Mouse (Mus musculus) adrenal gland, postnatal 4 days (tissue): ENCODE measurements around the gene Mrpl41. TPM values are rescaled to one million over a fixed set of nuclear protein-coding genes. Genes with fewer than 3 reads are reported as not detected.
"Not testable (repeated sequence)": the region's sequence is repeated elsewhere in the genome, so short reads cannot be mapped to it uniquely, and the experiment has no call there.

Experiments used
- DNase-seq, 2 experiments: peaks; one replicate each; pipeline ENCODE4 v3.0.0; 2021 to 2022; ENCODE audit warnings: low spot score in 2 of 2, mixed read lengths in 2 of 2
- long read RNA-seq, 2 experiments: library from polyadenylated mRNA; stranded (forward); transcript quantifications; one replicate each; pipeline ENCODE4 v2.0.0; 2021
- total RNA-seq, 2 experiments: library from RNA; stranded (reverse); gene quantifications; 2 replicates each; pipeline ENCODE4 v1.2.3; 2021

Gene Mrpl41
- total RNA-seq = 10 to 100 TPM; 82.1 to 96.4 TPM
- long read RNA-seq, experiment 1, transcript Mrpl41-201 (2 exons, 776 nt) = major isoform, 109 of 120 reads
- long read RNA-seq, experiment 1, partial matches to known transcripts = 0 of 120 reads
- long read RNA-seq, experiment 1, other reads (novel, unspliced or antisense) = 11 of 120 reads
- long read RNA-seq, experiment 2, transcript Mrpl41-201 (2 exons, 776 nt) = major isoform, 73 of 81 reads
- long read RNA-seq, experiment 2, partial matches to known transcripts = 0 of 81 reads
- long read RNA-seq, experiment 2, other reads (novel, unspliced or antisense) = 8 of 81 reads

DNA sequence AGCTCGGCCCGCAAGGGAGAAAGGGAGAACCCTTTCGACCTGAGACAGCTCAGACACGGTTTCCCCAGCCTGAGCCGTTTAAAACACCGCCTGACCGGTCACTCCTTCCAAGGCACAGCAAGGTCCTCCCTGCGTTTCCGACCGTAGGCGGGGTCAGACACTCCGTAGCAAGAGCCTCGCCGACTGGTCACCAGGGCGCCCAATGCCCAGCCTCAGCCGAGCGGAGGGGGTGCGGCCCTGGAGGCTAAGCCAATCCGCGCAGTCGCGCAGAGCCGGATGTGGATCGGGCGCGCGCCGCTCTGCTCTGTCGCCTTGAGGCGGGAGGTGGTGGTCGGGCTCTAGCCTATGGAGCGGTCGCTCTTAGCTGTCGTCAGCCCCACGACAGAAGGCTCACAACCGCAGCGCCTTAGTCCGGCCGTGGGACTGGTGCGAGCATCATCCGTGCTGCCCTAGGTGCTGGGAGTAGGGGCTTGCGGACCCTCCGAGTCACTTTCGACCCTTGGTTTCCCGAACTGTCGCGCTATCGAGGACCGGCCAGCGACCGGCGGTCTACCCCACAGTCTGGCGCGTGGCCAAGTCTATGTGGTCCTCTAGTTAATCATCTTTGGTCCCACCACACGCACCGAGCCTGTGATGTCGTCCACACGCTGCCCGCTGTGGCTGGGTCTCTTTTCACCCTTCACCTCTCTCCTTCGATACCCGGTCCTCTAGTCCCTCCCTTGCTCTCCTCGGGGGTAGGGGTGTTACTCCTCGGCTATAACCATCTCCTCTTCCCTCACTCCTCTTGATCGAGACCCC lies at the start of gene Mrpl41:
Mrpl41 (minus strand) TSS at position 193 of the 798 bp plus-strand sequence.
- DNase-seq = peak; percentile 90 to 94

DNA sequence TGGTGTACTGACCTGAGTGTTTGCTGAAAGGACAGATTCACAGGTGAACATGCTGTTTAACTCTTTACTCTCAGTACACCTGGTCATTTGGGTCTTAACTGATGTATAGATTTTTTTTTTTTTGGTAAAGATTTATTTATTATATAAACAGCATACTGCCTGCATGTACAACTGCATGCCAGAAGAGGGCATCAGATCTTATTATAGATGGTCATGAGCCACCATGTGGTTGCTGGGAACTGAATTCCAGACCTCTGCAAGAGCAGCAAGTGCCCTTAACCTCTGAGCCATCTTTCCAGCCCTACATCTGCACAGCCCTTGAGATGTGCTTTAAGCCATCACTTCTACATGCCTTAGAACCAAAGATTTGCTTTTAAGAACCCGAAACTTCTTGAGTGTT lies 47.8 kb upstream of the Mrpl41 start:
- no peak for DNase-seq

DNA sequence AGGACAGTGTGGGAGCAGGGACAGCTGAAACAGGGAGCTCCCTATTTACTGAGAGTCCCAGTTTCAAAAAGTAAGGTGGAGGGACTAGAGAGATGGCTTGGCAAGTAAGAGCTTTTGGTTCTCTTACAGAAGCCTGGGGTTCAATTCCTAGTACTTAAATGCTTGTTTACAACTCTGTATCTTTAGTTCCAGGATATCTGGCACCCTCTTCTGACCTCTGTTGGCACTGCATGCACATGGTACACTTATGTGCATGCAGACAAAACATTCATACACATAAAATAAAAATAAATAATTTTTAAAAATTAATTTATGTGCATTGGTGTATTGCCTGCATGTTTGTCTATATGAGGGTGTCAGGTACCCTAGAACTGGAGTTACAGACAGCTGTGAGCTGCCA lies 33.4 kb upstream of the Mrpl41 start:
- no peak for DNase-seq

DNA sequence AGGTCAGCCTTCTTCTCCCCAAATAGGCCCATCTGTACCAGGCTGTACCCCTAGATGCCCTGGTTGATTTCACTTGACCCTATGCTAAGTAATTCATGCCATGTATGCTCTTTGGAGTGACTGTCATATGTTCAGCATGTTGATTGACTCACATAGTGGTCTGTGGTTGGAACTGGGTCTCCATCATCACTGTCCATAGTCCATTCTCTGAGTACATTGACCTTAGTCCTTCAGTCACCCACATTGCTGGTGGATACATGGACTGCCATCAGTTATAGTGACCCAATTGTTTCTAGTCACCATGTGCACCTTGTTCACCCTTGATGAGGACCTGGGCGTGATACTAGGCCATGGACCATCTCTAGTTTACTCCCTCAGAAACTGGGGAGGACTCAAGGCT lies 31.9 kb upstream of the Mrpl41 start:
- no peak for DNase-seq

DNA sequence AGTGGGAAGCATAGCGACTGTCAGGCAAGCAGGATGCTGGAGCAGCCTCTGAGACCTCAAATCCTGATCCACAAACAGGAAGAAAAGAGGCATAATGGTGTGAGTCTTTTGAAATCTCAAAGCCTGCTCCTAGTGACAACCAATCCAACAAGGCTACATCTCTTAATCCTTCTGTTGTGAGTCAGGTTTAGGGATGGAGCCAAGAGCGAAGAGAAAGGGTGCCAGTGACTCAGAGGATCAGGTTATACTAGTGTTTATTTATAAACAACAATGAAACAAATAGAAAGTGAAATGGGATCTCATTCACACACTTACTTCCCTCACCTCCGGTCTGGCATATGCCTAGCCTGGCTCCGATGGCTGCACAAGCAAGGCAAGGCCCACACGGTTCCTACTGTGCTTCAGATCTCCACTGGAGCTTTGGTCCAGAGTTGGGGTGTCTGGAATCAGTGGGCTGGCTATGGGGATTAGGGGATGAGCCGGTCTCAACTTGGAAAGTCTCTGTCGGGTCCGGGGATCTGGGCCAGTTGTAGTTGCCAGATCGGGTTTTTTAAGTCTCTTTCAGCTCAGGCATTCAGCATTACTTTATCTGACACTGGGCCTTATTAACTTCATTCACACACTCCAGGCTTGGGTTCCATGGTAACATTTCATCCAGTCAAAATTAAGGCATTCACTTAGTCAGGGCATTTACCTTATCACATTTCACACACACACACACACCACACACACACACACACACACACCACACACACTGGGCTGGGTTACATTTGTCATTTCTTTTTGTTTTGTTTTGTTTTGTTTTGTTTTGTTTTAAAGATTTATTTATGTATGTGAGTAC lies 29.3 kb upstream of the Mrpl41 start:
- no peak for DNase-seq

DNA sequence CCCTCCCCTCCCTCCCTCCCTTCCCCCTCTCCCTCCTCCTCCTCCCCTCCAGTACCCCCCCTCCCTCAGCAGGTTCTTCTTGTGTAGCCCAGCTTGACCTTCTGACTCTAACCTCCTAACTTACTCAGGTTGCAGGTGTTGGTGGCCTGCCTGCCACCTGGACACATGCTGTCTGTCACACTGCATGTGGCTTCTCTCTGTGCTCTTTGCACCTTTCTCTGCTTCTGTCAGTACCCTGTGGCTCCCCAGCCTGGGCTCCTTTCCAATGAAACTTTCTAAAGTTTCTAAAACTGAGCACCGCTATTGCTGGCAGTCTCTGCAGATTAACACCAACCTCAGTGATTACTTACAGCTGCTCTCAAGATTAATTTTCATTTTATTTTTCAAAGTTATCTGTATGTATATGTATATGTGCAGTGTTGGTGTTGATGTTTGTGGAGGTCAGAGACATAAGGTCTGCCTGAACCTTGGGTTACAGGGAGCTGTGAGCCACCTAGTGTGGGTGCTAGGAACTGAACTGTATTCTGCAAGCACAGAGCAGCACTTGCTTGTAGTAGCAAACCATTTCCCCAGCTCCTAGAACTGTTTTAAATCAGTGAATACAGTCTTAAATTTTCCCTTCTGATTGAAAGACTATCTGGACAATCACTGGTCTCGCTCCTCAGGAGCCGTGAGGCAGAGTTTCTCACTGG lies 25.8 kb upstream of the Mrpl41 start:
- no peak for DNase-seq

DNA sequence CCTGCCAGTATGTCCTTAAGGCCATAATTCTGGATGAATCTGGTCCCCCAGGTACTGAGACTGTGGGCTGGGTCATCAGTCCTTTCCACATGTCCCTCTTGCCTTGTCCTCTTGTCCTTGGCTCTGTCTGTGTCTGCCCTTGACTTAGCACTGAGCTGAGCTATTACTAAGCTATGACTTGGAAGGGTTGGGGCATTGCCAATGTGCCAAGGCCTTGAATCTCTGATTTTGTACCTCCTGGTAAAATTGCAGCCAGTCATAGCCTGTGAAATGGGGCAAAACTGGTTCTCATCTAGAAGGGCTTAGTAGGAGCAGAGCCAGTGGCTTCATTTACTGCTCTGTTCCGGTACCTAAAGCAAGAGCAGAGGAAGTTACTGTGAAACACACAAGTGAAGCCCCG lies 21.6 kb upstream of the Mrpl41 start:
- peak in 1 of 2 experiments; percentile 22 for DNase-seq

DNA sequence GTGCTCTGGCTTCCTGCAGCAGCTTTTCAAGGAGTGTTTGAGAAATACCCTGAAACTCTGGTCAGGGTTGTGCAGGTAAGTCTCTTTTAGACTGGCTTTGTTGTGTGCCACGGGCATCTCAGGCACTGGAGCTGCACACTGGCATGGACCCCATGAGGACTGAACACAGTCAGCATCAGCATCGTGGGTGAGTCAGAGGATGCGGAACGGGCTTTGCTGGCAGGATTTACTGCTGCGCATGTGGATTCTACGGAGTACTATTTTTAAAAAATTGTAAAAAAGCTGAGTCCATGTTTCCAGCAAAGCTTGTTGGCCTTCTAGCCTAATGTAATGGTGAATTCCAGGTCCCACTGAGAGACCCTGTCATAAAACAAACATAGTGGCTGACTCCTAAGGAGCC lies 20.4 kb upstream of the Mrpl41 start:
- no peak for DNase-seq

DNA sequence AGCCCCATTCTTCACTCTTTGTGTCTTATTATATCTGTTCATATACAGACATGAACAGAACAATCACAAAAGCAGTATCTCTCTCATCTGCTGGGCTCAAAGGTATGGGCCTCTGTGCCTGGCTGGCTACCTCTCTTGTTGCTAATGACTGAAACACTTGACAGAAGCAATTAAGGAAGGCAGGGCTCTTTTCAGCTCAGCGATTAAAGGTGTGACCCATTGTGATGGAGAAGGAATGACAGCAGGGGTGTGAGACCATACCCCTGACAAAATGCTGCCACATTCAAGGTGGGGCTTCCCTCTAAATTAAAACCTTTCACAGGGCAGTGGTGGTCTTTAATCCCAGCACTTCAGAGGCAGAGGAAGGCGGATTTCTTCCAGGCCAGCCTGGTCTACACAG lies 12.9 kb upstream of the Mrpl41 start:
- no peak for DNase-seq

DNA sequence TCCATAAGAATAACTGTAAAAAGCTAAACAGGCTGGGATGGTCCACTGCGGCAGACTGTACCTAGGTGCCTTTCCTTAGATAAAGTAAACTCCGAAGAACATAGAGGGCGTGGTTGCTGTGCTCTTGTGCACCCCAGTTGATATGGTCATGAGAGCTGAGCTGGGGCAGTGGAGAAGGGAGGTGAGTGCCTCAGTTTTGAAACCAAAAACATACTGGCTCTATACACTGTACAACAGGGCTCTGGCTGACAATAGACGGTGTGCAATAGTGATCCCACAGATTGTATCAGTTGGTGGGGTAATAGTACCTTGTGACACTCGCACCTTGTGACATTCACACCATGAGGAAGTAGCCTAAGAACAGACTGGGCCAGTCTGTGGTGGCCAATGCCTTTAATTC lies 2.1 kb upstream of the Mrpl41 start:
- DNase-seq = no peak

DNA sequence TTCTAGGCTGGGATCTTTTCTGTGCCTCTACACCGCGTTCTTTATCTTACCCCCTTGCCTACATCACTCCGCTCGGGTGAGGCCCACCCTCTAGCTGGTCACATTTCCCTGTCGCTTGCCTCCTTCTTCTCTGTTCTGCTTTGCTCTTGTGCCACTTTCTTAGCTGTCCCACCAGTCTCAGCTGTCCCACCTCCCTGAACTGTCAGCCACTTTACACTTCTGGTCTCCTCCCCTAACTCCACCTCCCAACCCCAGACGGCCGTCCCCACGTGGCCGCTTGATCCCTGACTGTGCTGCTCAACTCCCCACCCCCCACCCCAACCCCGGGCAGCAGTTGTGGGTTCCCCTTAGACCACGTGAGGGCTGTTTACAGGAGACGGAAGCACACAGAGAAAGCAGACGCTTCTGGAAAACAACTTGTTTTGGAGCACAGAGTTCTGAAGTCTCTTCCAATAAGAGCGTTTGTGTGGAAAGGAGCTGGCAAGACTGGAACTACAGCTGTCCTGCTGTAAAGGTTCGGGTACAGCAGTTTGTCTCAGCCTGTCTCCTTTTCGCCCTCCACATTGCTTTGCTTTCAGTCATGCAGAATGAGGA lies 903 bp upstream of the Mrpl41 start, which contains the start of gene Pnpla7:
Pnpla7 (plus strand) TSS at position 330 of the 594 bp plus-strand sequence.
- peak; percentile 30 to 62 for DNase-seq

DNA sequence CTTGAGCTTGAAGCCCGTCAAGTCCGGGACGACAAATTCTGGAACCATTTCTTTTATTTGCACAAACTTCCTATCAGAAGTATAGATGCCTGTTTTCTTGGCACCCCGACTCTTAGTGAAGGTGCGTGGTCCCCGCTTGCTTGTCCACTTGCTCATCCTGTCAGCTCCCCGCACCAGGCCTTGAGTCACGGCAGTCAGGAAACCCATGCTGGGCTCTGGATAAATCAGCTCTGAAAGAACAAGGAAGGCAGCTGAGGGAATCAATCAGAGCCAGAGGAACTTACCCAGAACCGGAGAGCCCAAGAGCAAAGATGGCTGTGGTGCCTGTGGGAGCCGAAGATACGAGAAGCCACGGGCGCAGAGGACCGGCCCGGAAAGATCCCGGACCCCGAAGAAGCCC lies 446 bp downstream of the Mrpl41 start:
- DNase-seq = not testable (repeated sequence)

DNA sequence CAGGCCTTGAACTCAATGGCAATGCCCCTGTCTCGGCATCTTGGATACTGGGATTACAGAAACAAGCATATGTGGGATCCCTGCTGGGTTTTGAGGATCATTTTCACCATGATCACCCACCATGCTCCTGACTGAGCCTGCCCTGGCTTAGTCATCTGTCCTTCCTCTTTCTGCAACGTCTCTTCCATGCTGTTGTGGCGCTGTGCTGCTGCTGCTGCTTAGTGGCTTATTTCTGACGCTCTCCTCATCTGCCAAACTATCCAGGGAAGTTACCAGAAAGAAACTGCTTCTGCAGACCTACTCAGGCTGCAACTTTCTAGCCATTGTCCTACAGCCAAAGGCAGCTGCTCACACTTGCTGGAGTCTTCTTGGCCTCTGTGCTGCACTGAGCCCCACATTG lies 4.5 kb downstream of the Mrpl41 start:
- no peak for DNase-seq

DNA sequence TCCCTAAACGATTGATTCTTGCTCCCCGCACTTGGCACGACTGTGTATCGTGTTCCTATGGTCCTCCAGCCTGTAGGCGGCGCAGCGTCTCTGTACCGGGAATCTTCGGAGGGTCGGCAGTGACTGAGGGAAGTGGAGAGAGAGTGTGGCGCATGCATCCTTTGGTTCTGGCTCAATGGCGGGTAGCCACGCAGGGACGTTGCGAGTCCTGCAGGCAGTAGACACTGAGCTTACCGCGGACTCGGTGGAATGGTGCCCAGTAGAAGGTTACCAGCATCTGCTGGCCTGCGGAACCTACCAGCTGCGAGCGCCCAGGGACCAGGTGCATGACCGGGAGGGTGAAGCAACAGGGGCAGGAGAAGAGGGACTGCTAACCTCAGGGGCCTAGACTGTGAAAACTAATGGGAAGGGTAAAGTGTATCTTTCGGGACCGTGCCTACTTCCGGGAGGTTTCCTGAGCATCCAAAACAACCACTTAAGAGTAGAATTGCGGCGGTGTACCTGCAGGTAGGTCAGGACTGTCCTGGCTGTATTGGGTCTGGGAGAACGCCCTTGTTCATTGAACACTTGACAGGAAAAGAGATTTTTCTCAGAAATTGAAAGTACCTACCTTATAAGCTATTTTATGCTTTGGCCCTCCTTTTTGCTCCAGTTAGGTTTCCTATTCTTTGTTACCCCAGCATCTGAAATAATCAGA lies 12.4 kb downstream of the Mrpl41 start, which contains the start of gene Dph7:
Dph7 (plus strand) TSS at position 97 of the 697 bp plus-strand sequence.
- DNase-seq = peak; percentile 69 to 77

DNA sequence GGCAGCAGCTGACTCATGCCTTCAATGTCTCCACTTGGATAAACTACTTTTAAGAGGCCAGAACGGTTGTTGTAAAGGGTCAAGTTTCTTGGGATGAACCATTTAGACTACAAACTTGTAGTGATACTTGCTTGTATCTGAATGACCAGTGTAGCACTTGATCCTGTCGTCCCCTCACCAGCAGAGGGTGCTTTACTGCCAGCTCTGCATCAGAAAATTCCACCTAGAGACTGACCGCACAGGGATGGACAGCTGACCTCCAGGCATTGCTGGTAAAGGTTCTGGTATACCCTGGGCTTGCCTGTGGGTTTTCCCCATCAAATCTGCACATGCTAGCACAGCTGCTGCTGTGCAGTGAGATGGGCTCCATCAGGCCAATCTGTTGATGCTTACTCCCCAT lies 14.0 kb downstream of the Mrpl41 start:
- DNase-seq = no peak

DNA sequence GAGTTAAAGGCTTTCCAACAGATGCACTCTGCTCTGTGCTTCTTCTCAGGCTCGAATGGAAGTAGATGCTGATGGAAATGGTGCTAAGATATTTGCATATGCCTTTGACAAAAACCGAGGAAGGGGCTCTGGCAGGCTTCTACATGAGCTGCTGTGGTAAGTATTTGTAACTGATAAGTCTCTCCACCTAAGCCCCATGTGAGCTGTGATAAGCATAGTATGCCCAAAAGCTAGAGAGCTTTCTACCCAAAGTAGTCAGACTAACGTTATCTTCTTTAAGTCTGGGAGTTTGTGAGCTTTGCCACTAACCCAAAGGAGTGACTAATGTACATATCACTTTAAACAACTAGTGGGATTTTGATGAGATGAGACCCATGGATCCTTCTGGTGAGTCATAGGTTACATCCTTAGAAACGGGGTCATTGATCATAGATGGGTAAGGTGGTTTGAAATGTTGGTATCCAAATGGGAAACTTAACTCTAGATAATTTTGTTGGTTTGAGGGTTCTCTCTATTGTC lies 22.3 kb downstream of the Mrpl41 start:
- no peak for DNase-seq

DNA sequence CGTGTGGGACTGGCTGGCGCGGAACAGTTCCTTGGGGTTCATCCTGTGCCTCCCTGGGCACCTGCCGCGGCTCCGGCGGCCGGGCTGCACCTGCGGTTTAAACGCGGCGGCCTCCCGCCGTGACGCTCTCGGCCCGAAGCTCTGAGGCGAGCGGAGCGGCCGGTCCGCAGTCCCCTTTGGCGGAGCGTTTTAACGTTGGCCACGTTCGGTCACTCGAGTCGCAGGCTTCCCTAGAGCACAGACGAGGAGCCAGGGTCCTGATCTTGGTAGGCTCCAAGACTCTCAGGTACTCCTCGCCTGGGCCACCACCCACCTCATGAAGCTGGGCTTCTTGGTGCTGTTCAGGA lies 24.7 kb downstream of the Mrpl41 start:
- no peak for DNase-seq

DNA sequence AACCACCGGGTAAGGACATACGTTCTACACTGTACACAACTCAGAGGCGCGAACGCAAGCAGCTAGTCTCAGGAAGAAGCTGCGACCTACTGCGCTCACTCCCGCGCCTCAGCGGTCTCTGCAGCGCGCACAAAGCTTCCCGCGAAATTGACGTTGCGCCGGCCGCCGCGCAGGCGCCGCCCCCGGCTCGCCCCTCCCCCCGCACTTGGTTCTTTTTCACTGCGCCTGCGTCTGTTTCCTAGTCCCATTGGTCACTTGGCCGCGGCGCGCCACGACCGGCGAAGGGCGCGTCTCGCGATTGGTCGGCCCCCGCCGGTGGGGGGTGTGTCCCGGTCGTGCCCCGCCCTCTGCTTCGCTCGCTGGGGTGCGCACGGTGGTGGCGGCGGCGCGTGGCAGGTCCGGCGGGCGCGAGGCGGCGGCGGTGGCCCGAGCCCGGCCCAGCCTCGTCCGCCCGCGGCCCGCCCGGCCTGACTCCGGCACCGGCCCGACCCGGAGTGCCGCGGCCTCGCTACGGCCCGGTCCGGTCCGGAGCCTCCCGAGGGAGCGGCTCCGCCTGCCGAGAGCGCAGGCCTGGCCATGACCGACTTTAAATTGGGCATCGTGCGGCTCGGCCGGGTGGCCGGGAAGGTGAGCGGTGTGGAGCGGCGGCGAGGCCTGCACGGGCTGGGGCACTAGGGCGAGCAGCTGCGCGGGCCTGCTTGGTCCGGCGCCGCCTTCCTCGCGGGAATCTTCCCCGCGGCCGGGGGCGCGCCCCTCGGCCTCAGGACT lies 25.3 kb downstream of the Mrpl41 start, which contains the start of gene Zmynd19:
Zmynd19 (plus strand) TSS at position 372 of the 768 bp plus-strand sequence.
- peak; percentile 97 to 98 for DNase-seq

DNA sequence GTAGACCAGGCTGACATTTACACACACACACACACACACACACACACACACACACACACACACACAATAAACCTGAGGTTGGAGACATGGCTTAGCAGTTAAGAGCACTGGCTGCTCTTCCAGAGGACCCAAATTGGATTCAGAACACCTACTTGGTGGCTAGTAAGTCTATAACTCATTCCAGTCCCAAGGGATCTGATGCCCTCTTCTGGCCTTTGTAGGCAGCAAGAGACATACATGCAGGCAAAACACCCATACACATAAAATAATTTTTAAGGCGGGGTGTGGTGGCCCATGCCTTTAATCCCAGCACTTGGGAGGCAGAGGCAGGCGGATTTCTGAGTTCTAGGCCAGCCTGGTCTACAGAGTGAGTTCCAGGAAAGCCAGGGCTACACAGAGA lies 30.6 kb downstream of the Mrpl41 start:
- not testable (repeated sequence) for DNase-seq
